Mouse (Mus musculus) kidney, adult 8-10 months (tissue): ENCODE data around the gene Cacnb4.

Experiments used
- DNase-seq, 2 experiments: peaks; one replicate each; pipeline ENCODE4 v3.0.0; 2022

Gene Cacnb4

DNA sequence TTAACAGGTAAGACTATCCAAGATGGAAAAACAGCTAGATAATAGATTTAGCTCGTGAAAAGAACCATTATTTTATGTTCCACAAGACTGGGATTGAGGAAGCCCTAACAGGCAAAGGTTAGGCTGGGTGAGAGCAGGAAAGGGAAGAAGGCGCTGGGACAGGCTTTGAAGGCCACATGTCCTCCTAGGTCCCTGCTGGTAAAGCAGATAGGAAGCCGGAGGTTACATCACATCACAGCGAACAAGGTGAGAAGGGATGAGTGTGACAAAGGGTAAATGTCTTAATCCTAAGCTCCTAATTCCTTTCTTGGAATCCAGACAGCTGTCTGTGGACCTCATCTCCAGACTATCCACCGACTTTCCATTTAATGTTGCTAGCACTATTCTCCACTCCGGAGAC lies 257.3 kb downstream of the Cacnb4 start:
- DNase-seq = no peak

GRCm38 (mm10) chr2:52412524-52413037 lies 264.1 kb downstream of the Cacnb4 start:
- DNase-seq = no peak

DNA sequence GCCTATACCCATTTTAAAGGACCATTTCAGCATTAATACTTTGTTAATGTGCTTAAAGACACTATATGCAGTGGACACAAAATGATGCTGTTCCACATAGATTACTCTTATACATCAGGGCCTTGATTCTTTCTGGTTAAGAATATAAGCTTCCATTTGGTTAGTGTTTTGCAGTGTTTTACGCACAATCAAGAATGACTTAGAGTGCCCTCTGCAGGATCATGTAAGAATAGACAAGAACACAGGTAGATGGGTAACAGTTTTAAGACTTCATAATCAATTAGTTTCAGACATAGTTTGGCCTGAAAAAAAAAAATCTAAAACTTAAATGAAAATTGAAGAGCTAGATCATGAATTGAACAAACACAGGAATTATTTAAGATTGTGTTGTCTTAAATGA lies 270.2 kb downstream of the Cacnb4 start:
- DNase-seq = no peak

DNA sequence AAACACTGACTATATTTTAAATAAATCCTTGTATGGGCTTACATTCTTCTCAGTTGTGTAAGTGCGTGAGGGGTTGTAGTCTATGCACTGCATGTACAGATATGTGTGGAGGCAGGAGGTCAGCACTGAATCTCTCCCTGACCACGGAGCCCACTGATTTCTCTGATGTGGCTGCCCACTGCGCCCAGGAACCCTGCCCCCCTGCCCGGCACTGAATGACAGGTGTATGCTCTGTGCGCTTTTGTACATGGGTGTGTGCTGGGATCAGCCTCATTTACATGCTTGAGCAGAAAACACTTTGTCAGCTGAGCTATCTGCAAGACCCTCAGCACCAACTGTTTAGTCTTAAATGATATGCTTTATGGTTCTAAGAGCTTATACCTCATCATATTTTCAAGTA lies 271.4 kb downstream of the Cacnb4 start:
- DNase-seq = no peak

- DNase-seq = no peak
These were observed 282.1 kb downstream of the Cacnb4 start for GRCm38 (mm10) chr2:52394529-52394928.

DNA sequence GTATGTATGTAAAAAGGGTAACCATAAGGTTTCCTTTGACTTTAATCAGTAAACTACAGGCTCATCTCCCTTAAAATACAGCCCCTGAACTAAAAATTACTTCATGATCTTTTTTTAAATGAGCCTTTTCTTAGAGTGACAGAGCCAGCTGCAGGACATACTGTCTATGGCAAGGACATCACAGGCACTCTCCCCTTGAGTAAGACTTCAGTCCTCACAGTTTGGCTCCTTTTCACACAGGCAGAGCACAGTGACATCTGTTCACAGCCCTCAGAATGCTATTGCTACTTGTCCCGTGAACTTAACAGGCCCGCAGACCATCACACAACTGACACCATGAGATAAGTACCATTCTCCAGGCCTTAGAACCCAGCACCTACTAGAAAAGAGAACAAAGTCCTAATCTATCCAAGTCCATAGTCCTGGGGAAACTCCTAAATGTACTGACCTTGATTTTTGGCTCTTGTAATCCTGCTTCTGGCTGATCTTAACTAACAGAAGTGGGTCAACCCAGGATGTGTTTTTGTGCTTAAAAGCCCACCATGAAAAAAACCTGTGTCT lies 286.1 kb downstream of the Cacnb4 start:
- DNase-seq = no peak

DNA sequence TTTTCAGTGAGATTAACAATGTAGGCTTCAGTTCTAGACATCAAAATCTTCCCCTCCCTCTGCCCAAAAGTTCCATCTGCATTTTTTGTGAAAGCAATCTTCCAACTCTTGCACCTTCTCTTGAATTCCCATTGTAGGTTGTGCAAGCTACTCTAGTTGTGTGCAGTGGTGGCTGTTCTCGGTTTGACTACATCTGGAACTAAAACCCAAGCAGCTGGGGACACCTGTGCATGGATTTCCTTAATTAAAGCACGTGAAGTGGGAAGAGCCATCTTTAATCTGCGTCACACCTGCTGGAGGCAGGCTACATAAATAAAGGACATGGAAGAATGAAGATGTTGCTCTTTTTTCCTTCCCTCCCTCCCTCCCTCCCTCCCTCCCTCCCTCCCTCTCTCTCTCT lies 286.7 kb downstream of the Cacnb4 start:
- DNase-seq = no peak

DNA sequence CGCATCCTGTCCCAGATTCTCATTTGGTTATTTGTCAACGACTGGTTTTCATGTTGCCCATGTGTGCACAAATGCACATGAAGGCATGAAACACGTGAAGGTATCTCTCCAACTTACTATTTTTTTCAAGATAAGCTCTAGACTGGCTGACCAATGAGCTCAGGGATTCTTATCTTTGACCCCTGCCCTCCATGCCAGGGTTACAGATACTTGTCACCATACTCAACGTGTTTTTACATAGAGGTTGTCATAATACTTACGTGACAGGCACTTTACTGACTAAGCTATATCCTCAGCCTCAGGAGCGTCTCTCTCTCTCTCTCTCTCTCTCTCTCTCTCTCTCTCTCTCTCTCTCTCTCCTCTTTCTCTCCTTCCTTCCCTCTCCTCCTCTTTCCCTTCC lies 290.2 kb downstream of the Cacnb4 start:
- no peak for DNase-seq

DNA sequence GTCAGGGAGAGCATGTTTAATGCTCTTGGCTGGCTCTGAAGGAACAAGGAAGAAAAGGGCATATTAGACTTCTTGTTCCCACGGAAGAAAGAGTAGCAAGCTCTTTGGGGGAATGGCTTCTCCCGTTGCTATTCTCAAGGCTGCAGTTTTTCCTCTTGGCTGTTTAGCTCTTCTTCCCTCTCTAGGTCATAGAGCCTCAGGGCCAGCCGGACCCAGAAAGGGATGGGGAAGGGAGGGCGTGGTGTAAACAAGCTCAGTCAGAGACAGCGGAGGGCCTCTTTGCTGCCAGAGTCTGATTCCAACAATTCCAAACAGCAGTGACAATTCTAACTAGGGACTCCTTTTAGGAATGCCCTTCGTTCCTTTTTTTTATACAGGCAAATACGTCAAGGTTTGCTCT lies 290.6 kb downstream of the Cacnb4 start:
- DNase-seq = no peak

- no peak for DNase-seq
These were observed 297.8 kb downstream of the Cacnb4 start for GRCm38 (mm10) chr2:52378848-52379261.

GRCm38 (mm10) chr2:52378448-52378804 lies 298.2 kb downstream of the Cacnb4 start, which contains the start of gene Neb:
Gene Neb (minus strand): TSS chr2:52378474.
- no peak for DNase-seq
